Mouse (Mus musculus) megakaryocyte, embryonic 14.5 days (primary cell): Measurements from ENCODE around the gene Ugt2b35.

ENCODE experiments used
- FLI1 ChIP-seq: IDR thresholded peaks from 2 replicates; pipeline ENCODE4 v1.6.1; 2012; ENCODE audit warnings: low read length, inconsistent platforms, mixed read lengths
- GATA1 ChIP-seq: IDR thresholded peaks from 3 replicates; pipeline ENCODE4 v1.6.1; 2012; ENCODE audit warnings: mixed read lengths, low read length, inconsistent platforms, borderline replicate concordance

- TF ChIP-seq FLI1 (no peak), GATA1 (no peak)
These were observed 40.2 kb upstream of the Ugt2b35 start for GRCm38 (mm10) chr5:86960504-86960903.
